22 mouse cellular contexts compared by ENCODE assay signal in genomic region chr4:98228193-98228592, GRCm38 (mm10).
DNase-seq lines count a peak whose midpoint lies in the region; ATAC-seq and TF ChIP-seq lines count a peak whose summit lies in the region.
"Had no signal": no experiment of that assay in that cellular context is flagged by ENCODE, and none has a peak within 500 bp of the region (broad histone marks: within the 10 kb centered on the region; RNA-seq: fewer than 3 reads in every experiment).

No protein-coding gene starts in this region.

- no peak overlapping the region for H3K4me3 ChIP-seq in lung, embryonic 14.5 days (ENCODE audit: low read depth, low read length)
- H3K4me3 ChIP-seq in lung, adult 2 months (replicated peaks; ENCODE audit: extremely low read depth, low read depth, low read length): no peak overlapping the region
- H3K4me3 ChIP-seq in lung, embryonic 16.5 days (ENCODE audit: low read length): no peak overlapping the region
- no peak overlapping the region for H3K4me3 ChIP-seq in lung, postnatal 0 days (ENCODE audit: low read depth, low read length)
- no peak overlapping the region for H3K4me3 ChIP-seq in midbrain, embryonic 11.5 days (ENCODE audit: low read depth, low read length)
- H3K4me3 ChIP-seq in midbrain, embryonic 15.5 days: no peak overlapping the region

- ATAC-seq in lung, embryonic 14.5 days (ENCODE audit: insufficient read depth): no peak
- ATAC-seq in lung, embryonic 16.5 days (ENCODE audit: low read depth): peak; percentile 51; the same call in 1 of the 2 replicates
- ATAC-seq in lung, postnatal 0 days: no peak
- no peak for ATAC-seq in midbrain, embryonic 11.5 days (ENCODE audit: low FRiP score)
- ATAC-seq in midbrain, embryonic 15.5 days (replicated peaks): no peak
- ATAC-seq: activated CD4-positive, CD25-positive, alpha-beta regulatory T cell, adult 4 months; CD4-positive, CD25-positive, alpha-beta regulatory T cell, adult 4 months; Patski had no signal

- no peak for TF ChIP-seq CTCF in lung, embryonic 14.5 days (IDR thresholded peaks at IDR 0.05; ENCODE audit: low read depth)
- TF ChIP-seq CTCF in lung, adult 2 months (IDR thresholded peaks at IDR 0.05; ENCODE audit: insufficient read depth, low read length): no peak
- no peak for TF ChIP-seq CTCF in lung, postnatal 0 days (IDR thresholded peaks at IDR 0.05)

- H3K4me1 ChIP-seq in lung, embryonic 14.5 days (ENCODE audit: insufficient read depth): no peaks in the 10 kb centered on the region
- H3K4me1 ChIP-seq in lung, adult 2 months (ENCODE audit: control insufficient read depth, insufficient read depth, low read length): no peaks in the 10 kb centered on the region
- 0 out of 2 replicates have a peak, but pooled peaks cover 3% of the 10 kb centered on the region for H3K4me1 ChIP-seq in lung, embryonic 16.5 days (replicated peaks; ENCODE audit: control insufficient read depth, insufficient read depth, low read length)
- H3K4me1 ChIP-seq in lung, postnatal 0 days (ENCODE audit: insufficient read depth, low read depth, low read length): no peaks in the 10 kb centered on the region
- H3K4me1 ChIP-seq in midbrain, embryonic 11.5 days (ENCODE audit: control insufficient read depth, insufficient read depth, low read length): no peaks in the 10 kb centered on the region
- H3K4me1 ChIP-seq in midbrain, embryonic 15.5 days: no peaks in the 10 kb centered on the region

- TF ChIP-seq EP300 in lung, postnatal 0 days (IDR thresholded peaks at IDR 0.05): no peak

- no peaks in the 10 kb centered on the region for H3K36me3 ChIP-seq in lung, embryonic 14.5 days (ENCODE audit: insufficient read depth)
- H3K36me3 ChIP-seq in lung, embryonic 16.5 days (ENCODE audit: control insufficient read depth, insufficient read depth, low read length): no peaks in the 10 kb centered on the region
- no peaks in the 10 kb centered on the region for H3K36me3 ChIP-seq in lung, postnatal 0 days (ENCODE audit: insufficient read depth, low read length)
- no peaks in the 10 kb centered on the region for H3K36me3 ChIP-seq in midbrain, embryonic 11.5 days (ENCODE audit: control insufficient read depth, insufficient read depth, low read length)
- H3K36me3 ChIP-seq in midbrain, embryonic 15.5 days (replicated peaks): no peaks in the 10 kb centered on the region
- H3K36me3 ChIP-seq: G1E had no signal

- TF ChIP-seq POLR2A in lung, adult 2 months (IDR thresholded peaks at IDR 0.05; ENCODE audit: borderline replicate concordance, extremely low read depth, low read depth, low read length): no peak

- no peaks in the 10 kb centered on the region for H3K9me3 ChIP-seq in lung, embryonic 14.5 days (ENCODE audit: low read depth, low read length)
- H3K9me3 ChIP-seq in lung, embryonic 16.5 days (ENCODE audit: control insufficient read depth, low read length): no peaks in the 10 kb centered on the region
- no peaks in the 10 kb centered on the region for H3K9me3 ChIP-seq in lung, postnatal 0 days (ENCODE audit: low read length)
- no peaks in the 10 kb centered on the region for H3K9me3 ChIP-seq in midbrain, embryonic 11.5 days (ENCODE audit: control insufficient read depth, low read length)
- H3K9me3 ChIP-seq in midbrain, embryonic 15.5 days: no peaks in the 10 kb centered on the region

- H3K27me3 ChIP-seq in lung, embryonic 14.5 days (ENCODE audit: insufficient read depth, low read length): no peaks in the 10 kb centered on the region
- no peaks in the 10 kb centered on the region for H3K27me3 ChIP-seq in lung, embryonic 16.5 days (ENCODE audit: control insufficient read depth, insufficient read depth, low read depth, low read length)
- no peaks in the 10 kb centered on the region for H3K27me3 ChIP-seq in lung, postnatal 0 days (replicated peaks; ENCODE audit: insufficient read depth, low read length)
- no peaks in the 10 kb centered on the region for H3K27me3 ChIP-seq in midbrain, embryonic 11.5 days (ENCODE audit: control insufficient read depth, insufficient read depth, low read length)
- H3K27me3 ChIP-seq in midbrain, embryonic 15.5 days (replicated peaks): no peaks in the 10 kb centered on the region
- H3K27me3 ChIP-seq: CH12.LX, Patski had no signal

- no peak overlapping the region for H3K27ac ChIP-seq in lung, embryonic 14.5 days (ENCODE audit: low read depth)
- no peak overlapping the region for H3K27ac ChIP-seq in lung, embryonic 16.5 days (ENCODE audit: low read length)
- no peak overlapping the region for H3K27ac ChIP-seq in lung, postnatal 0 days (ENCODE audit: low read length)
- H3K27ac ChIP-seq in midbrain, embryonic 11.5 days (ENCODE audit: low read depth, low read length): no peak overlapping the region
- H3K27ac ChIP-seq in midbrain, embryonic 15.5 days: no peak overlapping the region

- peak; percentile 30 for DNase-seq in lung, embryonic 14.5 days
- DNase-seq in lung, adult 2 months: no peak
- DNase-seq in lung, postnatal 36 days: no peak
- peak; percentile 36 for DNase-seq in lung, postnatal 0 days (ENCODE audit: low spot score)
- DNase-seq in lung, postnatal 14 days: no peak
- DNase-seq in midbrain, embryonic 11.5 days (ENCODE audit: low spot score, missing footprints): peak; percentile 74
- DNase-seq: adrenal gland, adult 2 months; adrenal gland, adult 8-10 months; adrenal gland, postnatal 10 days; adrenal gland, postnatal 14 days; adrenal gland, postnatal 25 days; adrenal gland, postnatal 36 days; B cell, adult 2 months; cerebellum, adult 11 months; cerebellum, adult 11-12 months had no signal

- no peak overlapping the region for H3K9ac ChIP-seq in lung, embryonic 14.5 days
- H3K9ac ChIP-seq in lung, embryonic 16.5 days (ENCODE audit: low read length): no peak overlapping the region
- H3K9ac ChIP-seq in lung, postnatal 0 days (replicated peaks; ENCODE audit: low read depth): no peak overlapping the region
- no peak overlapping the region for H3K9ac ChIP-seq in midbrain, embryonic 11.5 days (ENCODE audit: low read length)
- H3K9ac ChIP-seq in midbrain, embryonic 15.5 days: no peak overlapping the region

- H3K4me2 ChIP-seq in lung, embryonic 14.5 days: no peak overlapping the region
- no peak overlapping the region for H3K4me2 ChIP-seq in lung, embryonic 16.5 days (ENCODE audit: low read depth, low read length)
- no peak overlapping the region for H3K4me2 ChIP-seq in lung, postnatal 0 days (replicated peaks; ENCODE audit: low read depth, low read length)
- no peak overlapping the region for H3K4me2 ChIP-seq in midbrain, embryonic 11.5 days
- H3K4me2 ChIP-seq in midbrain, embryonic 15.5 days: no peak overlapping the region

- 67% methylated on average over 4 of the region's 4 CpGs for WGBS in lung, embryonic 14.5 days
- 85% methylated on average over 4 of the region's 4 CpGs for WGBS in lung, adult 2 months
- WGBS in lung, embryonic 16.5 days: 65% methylated on average over 4 of the region's 4 CpGs
- 69% methylated on average over 4 of the region's 4 CpGs for WGBS in lung, postnatal 0 days
- WGBS in midbrain, embryonic 11.5 days: 95% methylated on average over 4 of the region's 4 CpGs
- 90% methylated on average over 4 of the region's 4 CpGs for WGBS in midbrain, embryonic 15.5 days

Comparison
In these comparisons a context has a peak if more than half of its experiments do, and no peak if none do; other contexts are left out.
1. DNase-seq: peak in lung, embryonic 14.5 days (single experiment), lung, postnatal 0 days (single experiment) and midbrain, embryonic 11.5 days (single experiment); none in lung, adult 2 months (single experiment), lung, postnatal 36 days (single experiment) and lung, postnatal 14 days (single experiment).